Mouse (Mus musculus): ENCODE data around the gene Loxl4. TPM values are rescaled to one million over a fixed set of nuclear protein-coding genes. Genes with fewer than 3 reads are reported as not detected.

Gene Loxl4
- polyA plus RNA-seq, 1 experiment from 2014 or later, result 0.18 TPM

DNA sequence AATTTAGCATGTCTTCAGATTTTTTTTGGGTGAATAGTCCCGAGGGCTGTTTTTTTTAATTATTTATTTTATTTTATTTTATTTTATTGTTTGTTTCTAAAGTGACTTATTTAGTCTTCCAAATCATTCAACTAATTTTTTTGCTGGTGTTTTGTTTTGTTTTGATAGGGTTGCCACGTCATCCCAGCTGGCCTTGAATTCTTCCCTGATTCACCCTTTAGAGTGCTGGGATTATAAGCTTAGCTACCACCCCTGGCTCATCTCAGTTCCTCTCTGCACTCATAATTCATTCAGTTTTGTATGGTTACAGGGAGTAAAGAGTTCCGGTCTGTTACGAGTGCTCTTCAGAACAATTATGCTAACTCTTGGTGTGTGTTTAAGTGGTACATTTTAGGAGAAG, 34.0 kb downstream of the Loxl4 start:
- Histone ChIP-seq H3K4me1 (replicated peaks) (peaks cover 4% of the 10 kb centered on the region), H3K9me3 (no peaks in the 10 kb centered on the region), H3K4me3 (no peak overlapping the region), H3K36me3 (peaks cover 11% of the 10 kb centered on the region), H3K27ac (no peak overlapping the region), H3K27me3 (ENCODE audit: insufficient read depth, poor library complexity, severe bottlenecking) (no peaks in the 10 kb centered on the region)
- WGBS, result 91% methylated on average over 4 of the region's 4 CpGs
- DNase-seq (ENCODE audit: low spot score), result no peak

- no peaks in the 10 kb centered on the region for H3K9me3 ChIP-seq
- 100% methylated on average over 1 of the region's 1 CpGs for WGBS
- no peak overlapping the region for H3K4me3 ChIP-seq
- no peak for DNase-seq (ENCODE audit: low spot score)
- H3K27ac ChIP-seq, result no peak overlapping the region
- H3K4me1 ChIP-seq (replicated peaks), result peaks cover 4% of the 10 kb centered on the region
- H3K27me3 ChIP-seq (ENCODE audit: insufficient read depth, poor library complexity, severe bottlenecking), result no peaks in the 10 kb centered on the region
- no peaks in the 10 kb centered on the region for H3K36me3 ChIP-seq
These were observed 35.8 kb downstream of the Loxl4 start for GRCm38 (mm10) chr19:42576856-42577255.

- no peaks in the 10 kb centered on the region for H3K27me3 ChIP-seq (ENCODE audit: insufficient read depth, poor library complexity, severe bottlenecking)
- no peaks in the 10 kb centered on the region for H3K9me3 ChIP-seq
- H3K4me3 ChIP-seq, result no peak overlapping the region
- H3K27ac ChIP-seq, result no peak overlapping the region
- no peaks in the 10 kb centered on the region for H3K36me3 ChIP-seq
- WGBS, result 92% methylated on average over 2 of the region's 2 CpGs
- no peak for DNase-seq (ENCODE audit: low spot score)
- no peaks in the 10 kb centered on the region for H3K4me1 ChIP-seq (replicated peaks)
These were observed 37.3 kb downstream of the Loxl4 start for GRCm38 (mm10) chr19:42575317-42575716.

DNA sequence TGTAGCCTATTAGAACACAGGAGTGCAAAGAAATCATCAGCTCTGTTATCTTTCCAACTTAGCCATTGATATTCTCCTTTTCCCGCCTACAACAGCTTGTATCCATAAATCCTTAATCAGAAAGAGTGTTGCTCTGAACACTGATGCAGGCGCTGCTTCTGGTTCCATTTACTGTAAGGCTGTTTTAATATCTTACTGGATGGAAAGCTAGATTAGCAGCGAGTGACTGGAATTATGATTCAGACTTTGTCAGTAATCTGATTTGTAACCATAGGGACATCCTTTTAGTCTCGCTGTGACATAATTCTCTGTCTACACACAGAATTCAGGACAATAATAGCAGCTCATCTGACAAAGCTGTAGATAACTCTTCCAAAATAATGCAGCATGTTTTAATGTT, 41.3 kb downstream of the Loxl4 start:
- peaks cover 12% of the 10 kb centered on the region for H3K36me3 ChIP-seq
- no peak overlapping the region for H3K4me3 ChIP-seq
- no peaks in the 10 kb centered on the region for H3K9me3 ChIP-seq
- WGBS, result 89% methylated on average over 4 of the region's 4 CpGs
- H3K27ac ChIP-seq, result no peak overlapping the region
- H3K4me1 ChIP-seq (replicated peaks), result no peaks in the 10 kb centered on the region
- no peaks in the 10 kb centered on the region for H3K27me3 ChIP-seq (ENCODE audit: insufficient read depth, poor library complexity, severe bottlenecking)
- DNase-seq (ENCODE audit: low spot score), result no peak

DNA sequence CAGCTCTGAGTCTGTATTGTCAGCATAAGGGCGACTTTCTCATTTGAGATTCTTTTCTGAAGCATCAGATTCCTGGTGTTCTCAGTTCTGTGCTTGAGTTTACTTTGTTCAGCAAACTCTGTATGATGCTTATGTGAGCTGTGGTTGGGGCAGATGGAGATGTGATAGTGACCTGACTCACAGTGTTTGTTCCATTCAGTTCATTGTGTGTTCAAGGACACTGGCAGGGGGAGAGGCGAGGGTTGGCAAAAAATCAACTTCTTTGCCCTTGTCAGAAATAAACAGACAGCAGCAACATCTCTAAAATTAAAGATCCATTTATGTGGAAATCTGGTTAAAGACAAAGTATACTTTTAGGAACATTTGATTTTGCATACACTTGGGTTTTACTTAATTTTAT, 43.5 kb downstream of the Loxl4 start:
- H3K9me3 ChIP-seq, result no peaks in the 10 kb centered on the region
- 86% methylated on average over 2 of the region's 2 CpGs for WGBS
- H3K36me3 ChIP-seq, result peaks cover 12% of the 10 kb centered on the region
- no peak for DNase-seq (ENCODE audit: low spot score)
- H3K27me3 ChIP-seq (ENCODE audit: insufficient read depth, poor library complexity, severe bottlenecking), result no peaks in the 10 kb centered on the region
- no peak overlapping the region for H3K27ac ChIP-seq
- no peaks in the 10 kb centered on the region for H3K4me1 ChIP-seq (replicated peaks)
- H3K4me3 ChIP-seq, result no peak overlapping the region

GRCm38 (mm10) chr19:42567020-42567419, 45.6 kb downstream of the Loxl4 start:
- H3K4me1 ChIP-seq (replicated peaks), result no peaks in the 10 kb centered on the region

DNA sequence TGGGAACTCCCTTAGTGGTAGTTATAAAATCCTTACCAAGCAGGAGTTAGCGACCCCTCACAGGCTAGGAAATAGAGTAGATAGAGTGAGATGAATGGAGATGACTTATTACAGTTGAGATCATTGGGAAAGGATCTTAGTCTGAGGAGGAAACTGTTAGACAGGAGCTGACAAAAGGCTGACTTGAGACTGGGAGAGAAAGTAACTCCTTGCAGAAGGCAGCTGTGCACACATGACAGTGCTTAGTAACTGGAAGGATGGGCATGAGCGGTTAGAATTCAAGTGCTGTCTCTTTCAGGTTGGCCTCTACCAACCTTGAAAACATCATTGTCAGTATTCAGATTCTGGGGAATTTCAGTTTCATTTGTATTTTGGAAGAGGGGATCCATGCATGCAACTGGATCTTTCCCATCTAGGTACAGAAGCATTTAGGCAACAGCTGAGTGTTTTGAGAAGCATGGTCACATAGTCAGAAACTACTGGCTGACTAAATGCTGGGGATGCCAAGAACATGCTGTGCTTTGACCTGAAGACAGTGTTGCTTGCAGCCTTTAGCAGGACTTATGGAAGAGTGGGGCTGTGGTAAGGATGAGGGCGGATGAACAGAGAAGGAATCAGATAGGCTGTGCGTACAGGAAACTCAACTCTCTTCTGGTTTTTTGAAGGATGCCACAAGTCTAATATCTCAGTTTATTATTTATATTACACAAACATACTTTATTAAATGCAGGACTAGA, 46.2 kb downstream of the Loxl4 start:
- WGBS, result 94% methylated on average over 4 of the region's 4 CpGs
- peaks cover 29% of the 10 kb centered on the region for H3K36me3 ChIP-seq
- no peak for DNase-seq (ENCODE audit: low spot score)
- no peak overlapping the region for H3K4me3 ChIP-seq
- no peaks in the 10 kb centered on the region for H3K9me3 ChIP-seq
- H3K27me3 ChIP-seq (ENCODE audit: insufficient read depth, poor library complexity, severe bottlenecking), result no peaks in the 10 kb centered on the region
- H3K4me1 ChIP-seq (replicated peaks), result no peaks in the 10 kb centered on the region
- no peak overlapping the region for H3K27ac ChIP-seq

More at GRCm38 (mm10) chr19:42567020-42567419, 45.6 kb downstream of the Loxl4 start:
- no peaks in the 10 kb centered on the region for H3K27me3 ChIP-seq (ENCODE audit: insufficient read depth, poor library complexity, severe bottlenecking)
- H3K36me3 ChIP-seq, result peaks cover 29% of the 10 kb centered on the region
- H3K9me3 ChIP-seq, result no peaks in the 10 kb centered on the region
- no peak overlapping the region for H3K27ac ChIP-seq
- no peak for DNase-seq (ENCODE audit: low spot score)
- no peak overlapping the region for H3K4me3 ChIP-seq

- peaks cover 29% of the 10 kb centered on the region for H3K36me3 ChIP-seq
- H3K9me3 ChIP-seq, result no peaks in the 10 kb centered on the region
- H3K4me3 ChIP-seq, result no peak overlapping the region
- no peaks in the 10 kb centered on the region for H3K4me1 ChIP-seq (replicated peaks)
- DNase-seq (ENCODE audit: low spot score), result no peak
- no peaks in the 10 kb centered on the region for H3K27me3 ChIP-seq (ENCODE audit: insufficient read depth, poor library complexity, severe bottlenecking)
- WGBS, result 93% methylated on average over 3 of the region's 3 CpGs
- H3K27ac ChIP-seq, result no peak overlapping the region
These were observed 48.8 kb downstream of the Loxl4 start for GRCm38 (mm10) chr19:42563726-42564270.

GRCm38 (mm10) chr19:42562981-42563380, 49.6 kb downstream of the Loxl4 start:
- H3K4me3 ChIP-seq, result no peak overlapping the region
- DNase-seq (ENCODE audit: low spot score), result no peak
- H3K27ac ChIP-seq, result no peak overlapping the region
- H3K4me1 ChIP-seq (replicated peaks), result no peaks in the 10 kb centered on the region
- H3K36me3 ChIP-seq, result peaks cover 29% of the 10 kb centered on the region
- no peaks in the 10 kb centered on the region for H3K9me3 ChIP-seq
- no peaks in the 10 kb centered on the region for H3K27me3 ChIP-seq (ENCODE audit: insufficient read depth, poor library complexity, severe bottlenecking)
- WGBS, result 96% methylated on average over 3 of the region's 3 CpGs

GRCm38 (mm10) chr19:42561991-42562390, 50.6 kb downstream of the Loxl4 start:
- Histone ChIP-seq H3K9me3 (no peaks in the 10 kb centered on the region), H3K27ac (no peak overlapping the region), H3K27me3 (ENCODE audit: insufficient read depth, poor library complexity, severe bottlenecking) (no peaks in the 10 kb centered on the region), H3K4me3 (no peak overlapping the region), H3K36me3 (peaks cover 23% of the 10 kb centered on the region), H3K4me1 (replicated peaks) (no peaks in the 10 kb centered on the region)
- DNase-seq (ENCODE audit: low spot score), result no peak
- 98% methylated on average over 1 of the region's 1 CpGs for WGBS

DNA sequence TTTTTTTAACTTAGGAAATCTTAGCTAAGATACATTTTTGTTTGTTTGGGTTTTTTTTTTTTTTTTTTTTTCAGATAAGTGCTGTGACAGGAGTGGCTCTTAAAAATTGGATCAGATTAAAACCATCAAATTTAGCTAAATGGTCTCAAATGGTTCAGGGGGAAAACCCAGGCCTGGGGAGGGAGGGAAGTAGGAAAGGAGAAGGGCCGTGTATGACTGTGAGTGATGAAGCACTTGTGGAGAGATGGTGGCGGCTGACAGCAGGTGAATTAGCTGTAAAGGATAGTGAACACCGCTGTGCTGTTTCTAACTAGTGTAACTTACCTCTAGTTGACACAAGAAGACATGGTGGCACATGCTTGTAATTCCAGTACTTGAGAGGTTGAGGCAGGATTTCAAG, 53.9 kb downstream of the Loxl4 start:
- Histone ChIP-seq H3K27ac (no peak overlapping the region), H3K27me3 (ENCODE audit: insufficient read depth, poor library complexity, severe bottlenecking) (no peaks in the 10 kb centered on the region), H3K4me3 (no peak overlapping the region), H3K36me3 (peaks cover 13% of the 10 kb centered on the region), H3K4me1 (replicated peaks) (no peaks in the 10 kb centered on the region), H3K9me3 (no peaks in the 10 kb centered on the region)
- no peak for DNase-seq (ENCODE audit: low spot score)
- 88% methylated on average over 3 of the region's 3 CpGs for WGBS
